Mouse (Mus musculus) megakaryocyte progenitor cell, adult 5-6 weeks (primary cell): Measurements from ENCODE around the gene Myo18b. TPM values are rescaled to one million over a fixed set of nuclear protein-coding genes. Genes with fewer than 3 reads are reported as not detected.
A peak's percentile ranks its signal among the peaks of the same experiment; 100 is the strongest.

Experiments used
- ATAC-seq: replicated peaks from 2 replicates; pipeline ENCODE4 v1.8.0; 2016; ENCODE audit warnings: mild to moderate bottlenecking, moderate TSS enrichment, inconsistent platforms; ENCODE audit not compliant: poor library complexity
- total RNA-seq, 2 experiments: library from RNA; stranded (forward) in 1 of 2; stranded (reverse) in 1 of 2; fragments of 157-497, 149-512 nt in 1 of 2; fragments of 200-1000 nt in 1 of 2; gene quantifications; 2 replicates each; pipeline versions ENCODE4 v1.2.3 to v1.2.4; 2015 to 2017

Myo18b gene
- total RNA-seq, 2 experiments from 2014 or later: 0.84 to 2.2 TPM

DNA sequence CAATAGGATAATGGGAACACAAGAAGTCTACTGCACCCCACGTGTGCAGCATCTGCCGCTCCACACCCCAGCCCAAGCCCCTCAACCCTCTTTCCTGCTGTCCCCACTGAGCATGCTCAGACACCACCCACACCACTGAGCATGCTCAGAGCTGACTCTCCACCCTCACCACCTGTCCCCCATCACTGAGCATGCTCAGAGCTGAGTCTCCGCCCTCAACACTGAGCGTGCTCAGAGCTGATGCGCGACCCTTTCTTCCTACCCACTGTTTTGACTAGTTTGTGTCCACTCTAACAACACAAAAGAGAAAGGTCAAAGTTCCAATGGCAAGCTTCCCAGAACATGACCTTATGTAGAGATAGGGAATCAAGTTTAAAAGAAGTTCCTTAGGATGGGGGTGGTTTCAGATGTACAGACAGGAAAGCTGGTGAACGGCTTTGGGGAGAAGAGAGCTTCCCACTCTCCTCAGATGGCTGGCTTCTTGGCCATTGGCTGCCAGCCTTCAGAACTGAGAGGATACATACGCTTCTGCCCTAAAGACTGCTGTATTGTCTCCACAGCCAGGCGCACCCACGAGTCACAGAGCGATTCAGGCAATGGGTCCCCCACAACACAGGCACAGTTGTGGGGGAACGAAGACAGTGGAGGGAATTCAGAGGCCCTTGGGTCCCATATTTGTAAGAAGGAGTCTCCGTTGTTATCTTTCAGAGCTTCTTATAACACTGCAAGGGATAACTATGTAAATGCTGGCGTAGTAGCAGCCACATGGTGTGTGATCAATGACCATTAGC is 209.7 kb downstream of the Myo18b start:
- ATAC-seq: no peak

DNA sequence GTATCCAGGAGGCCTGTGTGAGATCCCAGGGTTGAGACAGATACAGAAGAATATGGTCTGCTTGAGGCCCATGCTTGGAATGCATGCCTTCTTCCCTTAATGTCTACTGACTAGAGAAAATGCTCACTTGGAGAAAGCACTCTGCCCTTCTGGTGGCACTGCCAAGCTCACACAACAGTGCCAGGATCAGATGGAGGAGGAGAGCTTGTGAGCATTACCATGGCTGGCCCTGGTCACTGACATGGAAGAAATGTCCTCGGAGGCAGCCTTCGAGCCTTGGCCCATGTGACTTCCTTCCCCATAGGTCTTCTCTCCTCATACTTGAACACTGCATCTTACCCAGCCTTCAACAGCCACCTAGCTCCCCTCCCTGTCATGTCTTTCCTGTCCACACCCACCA is 216.9 kb downstream of the Myo18b start:
- ATAC-seq: no peak

DNA sequence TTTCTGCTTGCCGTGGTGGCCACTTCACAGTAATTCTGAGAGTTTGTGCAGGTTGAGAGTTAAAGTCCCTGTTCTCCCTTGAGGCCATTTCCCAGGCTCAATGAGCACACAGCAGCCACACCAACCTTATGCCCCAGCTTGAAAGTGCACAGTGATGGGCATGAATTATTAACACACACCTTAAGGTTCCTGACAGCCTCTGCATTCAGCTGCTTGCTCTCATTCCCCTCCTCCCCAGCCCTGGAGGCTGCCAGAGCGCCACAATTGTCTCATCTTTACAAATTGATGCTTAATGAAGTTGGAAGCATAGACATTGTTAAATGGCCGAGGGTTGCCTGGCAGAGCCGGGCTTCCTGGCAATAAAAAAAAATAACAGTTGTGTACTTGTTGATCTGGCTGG is 218.0 kb downstream of the Myo18b start:
- no peak for ATAC-seq

DNA sequence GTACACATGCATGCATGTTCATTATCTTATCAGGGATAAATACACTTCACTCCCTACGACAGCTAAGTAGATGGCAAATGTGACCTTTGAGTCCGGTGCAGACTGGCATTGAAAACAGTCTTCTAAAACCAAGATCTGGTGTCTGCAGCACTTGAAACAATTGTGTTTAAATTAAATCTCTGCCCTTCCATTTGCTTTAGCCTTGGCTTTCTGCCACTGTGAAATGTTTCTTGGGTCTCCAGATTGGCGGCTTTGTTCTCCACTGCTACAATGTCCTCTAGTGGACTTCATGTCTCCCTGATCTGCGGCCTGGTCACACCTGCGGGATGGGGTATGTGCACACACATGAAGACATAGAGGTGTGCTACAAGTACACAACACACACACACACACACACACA is 221.4 kb downstream of the Myo18b start:
- no peak for ATAC-seq

DNA sequence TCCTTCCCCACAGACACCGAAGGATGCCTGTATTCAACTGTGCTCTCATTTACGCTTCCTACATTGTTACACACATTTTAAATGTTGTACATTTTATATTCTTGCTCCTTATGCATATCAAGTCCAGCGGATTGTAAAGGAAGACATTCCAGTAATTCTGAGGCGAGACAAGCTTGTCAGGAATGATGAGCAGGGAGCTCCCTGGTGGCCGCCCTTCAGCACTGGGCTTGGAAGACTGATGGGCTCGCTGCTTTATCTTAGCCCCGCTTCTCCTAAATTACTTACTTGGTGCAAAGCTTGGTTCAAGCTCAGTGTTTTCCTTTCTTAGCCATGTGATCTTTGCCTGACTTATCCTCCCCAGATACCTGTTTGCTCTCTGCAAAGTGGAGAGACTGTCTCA is 223.7 kb downstream of the Myo18b start:
- ATAC-seq: no peak

DNA sequence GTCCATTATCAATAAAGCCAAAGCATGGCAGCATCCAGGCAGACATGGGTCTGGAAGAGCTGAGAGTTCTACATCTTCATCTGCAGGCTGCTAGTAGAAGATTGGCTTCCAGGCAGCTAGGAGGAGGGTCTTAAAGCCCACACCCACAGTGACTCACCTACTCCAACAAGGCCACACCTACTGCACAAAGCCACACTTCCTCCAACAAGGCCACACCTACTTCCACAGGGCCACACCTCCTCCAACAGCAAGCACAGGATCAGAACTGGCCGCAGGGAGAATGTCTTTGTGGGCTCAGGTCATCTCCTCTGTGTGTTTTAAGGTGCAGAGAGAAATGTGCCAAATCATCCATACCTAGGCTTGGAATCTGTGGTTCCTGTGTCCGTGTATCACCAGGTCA is 224.2 kb downstream of the Myo18b start:
- no peak for ATAC-seq

DNA sequence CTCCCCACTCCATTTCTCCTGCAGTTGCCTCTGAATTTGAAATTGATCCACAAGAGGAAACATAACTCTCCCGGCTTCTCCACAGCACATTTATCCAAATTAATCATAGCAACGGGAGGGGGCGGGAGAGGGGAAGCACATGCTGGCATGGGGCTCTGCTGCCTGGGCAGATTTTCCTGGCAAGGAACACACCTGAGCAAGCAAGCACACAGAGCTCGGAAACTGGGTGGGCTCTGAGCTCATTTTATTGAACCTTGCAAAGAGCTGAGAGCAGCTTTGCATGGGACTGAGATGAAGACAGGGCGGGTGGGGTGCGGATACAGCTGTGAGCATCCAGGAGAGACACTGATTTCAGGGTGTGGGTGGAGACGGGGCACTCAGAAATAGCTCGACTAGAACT is 229.0 kb downstream of the Myo18b start:
- ATAC-seq: no peak

DNA sequence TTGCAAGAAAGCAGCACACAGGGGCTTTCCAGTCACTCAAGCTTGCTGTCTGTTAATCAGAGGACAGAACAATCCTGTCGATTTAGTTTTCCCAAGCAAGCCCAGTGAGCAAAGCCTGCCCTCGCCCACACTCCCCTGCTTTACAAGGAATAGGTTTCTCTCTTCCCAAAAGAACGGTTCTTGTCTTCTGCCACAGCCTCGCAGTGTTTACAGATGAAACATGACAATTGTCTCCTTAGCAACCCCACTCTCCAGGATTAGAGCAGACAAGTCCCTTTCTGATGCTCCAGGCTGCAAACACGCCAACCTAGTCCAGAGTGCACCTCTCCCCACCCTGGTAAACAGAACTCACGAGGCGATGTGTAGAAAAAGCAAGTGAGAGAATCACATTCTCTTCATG is 230.5 kb downstream of the Myo18b start:
- no peak for ATAC-seq

DNA sequence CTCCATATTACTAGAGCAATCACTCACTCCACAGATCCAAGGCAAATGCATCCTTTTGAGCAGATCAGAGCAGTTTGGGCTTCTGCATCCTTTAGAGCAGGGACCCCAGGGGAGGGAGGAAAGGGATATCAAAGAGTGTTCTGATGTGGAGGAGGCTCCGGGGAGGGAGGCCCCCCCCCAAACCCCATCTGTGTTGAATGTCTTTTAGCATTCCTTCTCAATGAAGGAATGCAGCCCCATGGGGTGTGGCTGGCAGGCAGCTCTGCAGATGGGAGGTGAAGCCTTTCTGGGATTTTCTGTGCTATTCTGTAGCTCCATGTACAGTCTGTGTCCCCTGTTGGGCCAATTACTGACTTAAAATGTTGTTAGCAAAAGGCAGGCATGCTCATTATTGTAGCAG is 232.5 kb downstream of the Myo18b start:
- no peak for ATAC-seq

DNA sequence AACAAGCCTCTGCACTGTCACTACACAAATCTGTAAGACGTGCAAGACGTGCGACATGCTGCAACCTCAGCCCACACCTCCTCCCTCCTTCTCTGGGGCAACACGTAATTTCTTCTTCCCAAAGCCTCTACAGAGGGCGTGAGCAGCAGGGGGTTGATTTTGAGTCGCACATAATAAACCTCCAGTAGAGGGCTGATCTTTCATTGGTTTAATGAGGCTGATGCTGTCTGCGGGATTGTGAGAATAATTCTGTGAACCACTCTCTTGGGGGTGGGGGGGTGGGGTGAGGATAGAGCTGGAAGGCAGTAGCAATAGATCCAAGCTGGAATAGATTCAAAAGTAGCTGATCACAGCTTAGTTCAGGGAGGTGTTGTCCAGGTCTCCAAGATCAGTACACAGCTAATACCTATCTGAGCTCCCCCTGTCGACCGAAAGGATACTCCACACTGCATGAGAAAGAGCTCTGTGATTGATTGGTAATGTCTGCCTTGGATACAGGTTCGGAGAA is 235.2 kb downstream of the Myo18b start:
- ATAC-seq: no peak

DNA sequence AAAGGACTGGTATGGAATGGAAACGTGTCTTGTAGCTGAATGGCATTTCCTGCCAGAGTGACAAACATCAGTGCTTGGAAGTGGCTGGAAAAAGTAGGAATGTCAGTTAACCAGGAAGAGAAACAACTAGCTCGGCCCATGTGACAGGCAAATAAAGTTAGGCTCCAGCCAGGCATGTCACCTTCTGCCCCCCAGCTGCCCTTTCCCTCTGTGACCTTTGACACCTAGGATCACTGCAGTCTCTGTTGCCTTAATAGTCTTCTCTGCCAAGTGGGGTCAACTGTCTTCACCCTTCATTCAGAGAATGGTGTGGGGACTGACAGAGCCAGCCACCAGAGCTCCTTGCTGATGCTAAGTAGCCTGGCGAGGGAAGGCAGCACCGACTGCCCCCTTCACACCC is 236.9 kb downstream of the Myo18b start:
- ATAC-seq: no peak

DNA sequence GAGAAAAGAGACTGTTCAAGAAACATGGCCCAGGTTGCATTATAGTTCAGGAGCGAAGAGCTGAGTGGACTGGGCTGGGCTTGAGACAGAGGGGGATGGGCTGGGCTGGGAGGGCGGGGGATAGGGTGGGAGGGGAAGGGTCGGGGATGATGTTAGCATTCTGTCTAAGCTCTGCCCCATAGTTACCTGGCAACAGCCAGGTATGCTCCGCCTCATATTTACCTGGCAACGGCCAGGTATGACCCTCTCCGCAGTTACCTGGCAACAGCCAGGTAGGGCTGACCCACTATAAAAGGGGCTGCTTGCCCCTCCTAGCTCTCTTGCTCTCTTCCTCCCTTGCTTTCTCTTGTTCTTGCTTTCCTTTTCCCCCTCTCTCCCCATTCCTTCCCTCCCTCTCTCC is 239.4 kb downstream of the Myo18b start:
- no peak for ATAC-seq

DNA sequence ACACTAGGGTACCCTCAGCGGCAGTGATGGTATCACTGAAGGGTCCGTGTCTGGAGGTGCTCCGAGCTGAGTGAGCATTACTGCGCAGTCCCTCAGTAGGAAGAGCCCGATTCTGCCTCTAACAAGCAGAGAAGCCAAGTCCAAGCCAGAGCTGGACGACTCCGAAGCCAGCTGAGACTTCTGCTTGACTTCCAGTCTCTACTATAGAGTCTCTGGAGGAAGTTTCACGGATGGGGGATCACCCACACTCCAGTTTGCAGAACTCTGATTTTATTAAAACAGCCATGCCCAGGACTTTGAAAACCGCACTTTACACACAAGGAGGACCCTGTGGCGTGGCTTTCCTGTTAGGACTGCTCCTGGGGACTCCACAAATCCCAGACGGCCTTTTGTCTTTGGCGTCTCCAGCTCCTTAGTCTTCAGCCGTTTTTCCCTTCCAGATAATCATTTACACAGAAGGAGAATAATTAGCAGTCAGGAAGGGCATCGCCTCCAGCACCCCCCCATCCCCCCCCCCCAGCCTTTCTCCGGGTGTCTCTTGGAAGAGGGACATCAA is 240.1 kb downstream of the Myo18b start:
- ATAC-seq: no peak

DNA sequence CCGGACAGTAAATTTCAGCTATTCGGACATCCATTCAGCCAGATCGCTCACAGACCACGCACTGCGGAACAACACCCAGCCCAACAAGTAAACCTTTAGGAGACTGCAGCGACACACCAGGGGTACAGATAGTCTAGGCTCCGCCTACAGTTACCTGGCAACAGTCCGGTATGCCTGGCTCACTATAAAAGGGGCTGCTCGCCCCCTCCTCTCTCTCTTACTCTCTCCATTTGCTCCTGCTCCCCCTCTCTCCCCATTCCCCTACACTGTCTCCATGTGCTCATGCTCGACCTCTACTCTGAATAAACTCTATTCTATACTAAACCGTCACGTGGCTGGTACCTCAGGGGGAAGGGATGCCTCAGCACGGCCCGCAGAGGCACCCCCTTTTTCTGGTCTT is 240.6 kb downstream of the Myo18b start:
- ATAC-seq: no peak

DNA sequence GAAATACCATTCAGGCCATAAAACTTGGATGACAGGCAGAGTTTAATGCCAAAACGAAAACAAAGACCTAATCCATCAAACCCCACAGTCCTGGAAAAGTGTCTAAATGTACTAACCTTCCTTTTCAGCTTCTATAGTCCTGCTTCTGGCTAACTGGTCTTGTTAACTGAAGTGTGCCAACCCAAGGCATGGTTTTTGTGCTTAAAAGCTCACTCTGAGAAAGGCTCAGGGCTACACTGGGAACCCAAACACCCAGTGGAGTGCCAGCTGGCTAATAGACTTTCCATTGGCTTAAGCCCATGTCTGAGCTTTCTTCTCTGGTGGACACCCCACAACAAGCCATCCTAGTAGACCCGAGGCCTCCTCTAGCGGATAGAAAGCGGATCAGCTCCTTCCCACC is 244.1 kb downstream of the Myo18b start:
- ATAC-seq: no peak

DNA sequence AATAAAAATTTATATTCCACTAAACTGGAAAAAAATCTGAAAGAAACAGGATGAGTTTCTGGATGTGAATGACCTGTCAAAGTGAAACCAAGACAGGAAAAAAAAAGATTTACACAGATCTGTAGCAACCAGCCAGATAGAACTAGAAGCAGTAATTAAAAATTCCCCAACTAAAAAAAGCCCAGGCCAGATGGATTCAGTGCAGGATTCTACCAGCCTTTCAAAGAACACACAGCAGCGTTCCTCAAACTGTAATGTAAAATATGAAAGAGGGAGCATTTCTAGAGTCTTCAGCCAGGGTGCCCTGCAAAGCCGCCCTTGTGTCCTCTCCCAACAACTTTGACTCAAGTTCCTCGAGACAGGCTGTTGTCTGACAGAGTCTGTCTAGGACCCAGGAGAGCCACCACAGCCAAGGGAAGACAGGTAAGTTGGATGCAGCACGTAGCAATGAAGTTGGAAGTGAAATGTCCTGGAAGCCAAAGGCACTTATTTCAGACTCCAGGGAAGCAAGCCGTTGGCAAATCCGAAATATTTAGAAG is 246.9 kb downstream of the Myo18b start:
- ATAC-seq: no peak

DNA sequence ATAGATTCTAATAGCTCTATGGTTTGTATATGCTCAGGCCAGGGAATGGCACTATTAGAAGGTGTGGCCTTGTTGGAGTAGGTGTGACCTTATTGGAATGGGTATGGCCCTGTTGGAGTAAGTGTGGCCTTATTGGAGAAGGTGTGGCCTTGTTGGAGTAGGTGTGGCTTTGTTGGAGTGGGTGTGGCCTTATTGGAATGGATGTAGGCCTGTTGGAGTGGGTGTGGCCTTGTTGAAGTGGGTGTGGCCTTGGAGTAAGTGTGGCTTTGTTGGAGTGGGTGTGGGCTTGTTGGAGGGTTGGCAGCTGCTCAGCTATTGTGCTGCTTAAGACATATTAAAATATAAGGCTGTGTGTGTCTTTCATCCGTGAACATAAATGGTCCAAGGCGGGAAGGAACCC is 249.3 kb downstream of the Myo18b start:
- ATAC-seq: no peak

DNA sequence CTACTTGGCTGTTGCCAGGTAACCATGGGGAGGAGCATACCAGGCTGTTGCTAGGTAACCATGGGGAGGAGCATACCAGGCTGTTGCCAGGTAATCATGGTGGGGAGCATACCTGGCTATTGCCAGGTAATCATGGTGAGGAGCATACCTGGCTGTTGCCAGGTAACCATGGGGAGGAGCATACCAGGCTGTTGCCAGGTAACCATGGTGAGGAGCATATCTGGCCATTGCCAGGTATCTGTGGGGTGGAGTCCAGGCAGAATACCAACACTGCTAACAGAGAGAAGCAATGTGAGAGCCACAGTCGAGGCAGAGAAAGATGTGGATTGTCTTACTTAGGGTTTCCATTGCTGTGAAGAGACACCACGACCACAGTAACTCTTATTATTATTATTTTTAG is 250.6 kb downstream of the Myo18b start:
- ATAC-seq: no peak

DNA sequence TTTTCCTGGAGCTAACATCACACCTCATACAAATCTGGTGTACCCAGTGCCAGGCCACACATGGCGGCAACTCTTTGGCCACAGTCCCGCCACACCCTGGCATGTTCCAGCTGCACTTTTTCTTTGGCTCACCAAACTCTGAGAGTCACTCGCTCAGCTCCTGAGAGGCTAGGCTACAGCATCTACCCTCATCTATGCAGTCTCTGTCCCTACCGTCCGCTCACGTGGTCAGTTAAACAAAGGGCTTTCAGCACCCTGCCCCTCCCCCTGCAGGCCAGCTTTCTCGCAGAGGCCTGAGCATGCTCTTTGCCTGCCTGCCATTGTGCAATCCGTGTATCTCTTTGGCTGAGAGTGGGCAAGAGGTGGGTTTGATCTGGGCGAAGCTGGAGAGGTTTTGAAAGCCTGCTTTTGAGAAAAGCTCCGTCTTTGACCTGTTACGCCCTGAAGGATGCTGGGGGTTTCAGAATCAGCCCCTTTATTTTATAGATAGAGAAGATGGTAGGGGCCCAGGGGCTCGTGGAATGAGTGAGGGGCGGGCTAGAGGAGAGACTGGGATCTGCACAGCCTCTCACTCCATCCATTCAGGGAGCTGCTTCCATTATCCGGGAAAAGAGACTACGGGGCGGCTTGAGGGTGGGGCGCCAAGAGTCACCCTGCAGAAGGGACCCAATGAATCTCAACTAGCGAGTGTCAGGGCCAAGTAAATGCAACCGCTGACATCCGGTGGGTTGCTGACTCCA is 252.5 kb downstream of the Myo18b start:
- ATAC-seq: no peak

DNA sequence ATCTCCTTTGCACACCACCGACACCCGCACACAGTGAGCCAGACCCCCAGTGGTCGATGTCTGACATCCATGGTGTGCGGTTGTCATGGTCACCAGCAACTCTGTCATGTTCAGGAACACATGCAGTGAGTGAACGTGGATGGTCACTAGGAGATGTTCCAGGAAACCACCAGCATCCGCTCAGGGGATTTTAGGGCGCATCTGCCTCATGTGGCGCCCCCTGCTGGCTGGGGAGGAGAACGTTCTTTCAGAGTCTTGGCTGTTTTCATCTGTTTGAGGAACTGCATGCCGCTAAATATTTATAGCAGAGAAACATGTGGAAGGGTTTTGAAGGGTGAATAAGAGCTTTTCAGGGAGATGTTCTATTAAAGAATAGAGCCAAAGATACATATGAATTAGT is 253.4 kb downstream of the Myo18b start:
- no peak for ATAC-seq

DNA sequence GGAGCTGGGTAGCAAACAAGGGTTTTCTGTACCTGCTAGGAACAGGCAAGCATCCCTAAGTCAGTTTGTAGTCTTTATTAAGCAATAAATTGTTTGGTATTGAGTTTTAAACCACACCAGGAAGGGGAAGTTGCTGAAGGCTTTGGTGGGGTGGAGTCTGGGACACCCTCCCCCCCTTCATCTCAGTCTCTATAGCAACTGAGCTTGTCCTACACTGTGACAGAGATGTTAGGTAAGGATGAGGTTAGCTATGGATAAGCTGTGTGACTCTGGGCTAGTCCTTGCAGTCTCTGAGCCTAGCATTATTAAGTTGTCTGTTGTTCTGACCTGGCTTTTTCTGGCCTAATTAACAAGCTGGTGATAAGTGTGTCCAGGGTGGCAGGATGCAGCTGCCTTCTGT is 254.4 kb downstream of the Myo18b start:
- peak; percentile 60 for ATAC-seq

DNA sequence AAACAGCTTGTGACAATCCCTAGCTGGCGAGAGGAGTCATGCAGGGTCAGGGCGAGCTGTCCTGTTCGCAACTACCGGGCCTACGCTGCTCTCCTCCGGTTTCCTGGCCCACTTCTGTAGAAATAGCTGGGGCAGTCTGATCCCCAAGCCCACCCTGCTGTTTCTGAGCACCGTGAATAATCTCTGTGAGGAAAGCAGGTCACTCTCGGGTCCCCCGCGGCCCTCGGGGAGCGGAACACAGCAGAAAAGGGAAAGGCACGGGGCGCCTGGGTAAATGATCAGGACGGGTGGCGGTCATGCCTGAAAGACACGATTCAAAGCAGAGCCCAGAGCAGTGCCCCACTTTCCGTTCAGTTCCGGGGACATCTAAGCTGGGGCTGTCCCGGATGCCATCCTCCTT is 255.0 kb downstream of the Myo18b start:
- no peak for ATAC-seq
